Mouse (Mus musculus) midbrain, embryonic 14.5 days (tissue): ENCODE data around the gene Cpm. TPM values are rescaled to one million over a fixed set of nuclear protein-coding genes. Genes with fewer than 3 reads are reported as not detected.

Source experiments
- ATAC-seq: fragments of 200-750 bp; cut with Nextera tagmentation; 2 replicates; pipeline ENCODE4 v1.8.0; 2017; ENCODE audit warnings: moderate number of reproducible peaks, moderate library complexity; ENCODE audit not compliant: low FRiP score, low TSS enrichment
- DNase-seq: peaks from one replicate; pipeline ENCODE4 v3.0.0-alpha.2; 2015
- H3K27ac ChIP-seq: fragments of 300-500 bp; sonication (generic); replicated peaks from 2 replicates; pipeline ENCODE4 v1.5.1; 2014; ENCODE audit warnings: mild to moderate bottlenecking, low read depth, low read length, moderate library complexity
- H3K27me3 ChIP-seq: fragments of 300-500 bp; sonication (generic); 2 replicates; pipeline ENCODE4 v1.6.1; 2014; ENCODE audit warnings: low read length, control low read depth, mixed read lengths; ENCODE audit not compliant: control insufficient read depth, insufficient read depth
- H3K36me3 ChIP-seq: fragments of 300-500 bp; sonication (generic); 2 replicates; pipeline ENCODE4 v1.6.1; 2014; ENCODE audit warnings: low read length, control low read depth; ENCODE audit not compliant: control insufficient read depth, insufficient read depth
- H3K4me1 ChIP-seq: fragments of 300-500 bp; sonication (generic); 2 replicates; pipeline ENCODE4 v1.6.1; 2014; ENCODE audit warnings: mild to moderate bottlenecking, antibody characterized with exemption, low read length, control low read depth; ENCODE audit not compliant: control insufficient read depth, insufficient read depth
- H3K4me2 ChIP-seq: fragments of 300-500 bp; sonication (generic); 2 replicates; pipeline ENCODE4 v1.6.1; 2014; ENCODE audit warnings: mild to moderate bottlenecking, low read length, moderate library complexity
- H3K4me3 ChIP-seq: fragments of 300-500 bp; sonication (generic); replicated peaks from 2 replicates; pipeline ENCODE4 v1.5.1; 2014; ENCODE audit warnings: low read depth, low read length
- H3K9ac ChIP-seq: fragments of 300-500 bp; sonication (generic); replicated peaks from 2 replicates; pipeline ENCODE4 v1.6.1; 2014; ENCODE audit warnings: mild to moderate bottlenecking, low read length, moderate library complexity
- H3K9me3 ChIP-seq: fragments of 300-500 bp; sonication (generic); 2 replicates; pipeline ENCODE4 v1.6.1; 2016; ENCODE audit warnings: low read length, control low read depth, mixed read lengths; ENCODE audit not compliant: control insufficient read depth
- WGBS: fragments of 180-500 bp; shearing (Covaris S2); extraction: QIAGEN DNeasy Blood & Tissue Kit; methylation state at CpG from one replicate; pipeline ENCODE4 v1.1.7; 2014; 5-methylcytosine and 5-hydroxymethylcytosine counted together
- polyA plus RNA-seq: library from polyadenylated mRNA; unstranded; fragments of >200 nt; fragmentation: Nextera tagmentation; extraction: Ambion mirVana; gene quantifications from 2 replicates; pipeline ENCODE4 v1.2.1, GENCODE M21; 2014

The Cpm gene
- polyA plus RNA-seq, 1 experiment from 2014 or later: 5.4 TPM

DNA sequence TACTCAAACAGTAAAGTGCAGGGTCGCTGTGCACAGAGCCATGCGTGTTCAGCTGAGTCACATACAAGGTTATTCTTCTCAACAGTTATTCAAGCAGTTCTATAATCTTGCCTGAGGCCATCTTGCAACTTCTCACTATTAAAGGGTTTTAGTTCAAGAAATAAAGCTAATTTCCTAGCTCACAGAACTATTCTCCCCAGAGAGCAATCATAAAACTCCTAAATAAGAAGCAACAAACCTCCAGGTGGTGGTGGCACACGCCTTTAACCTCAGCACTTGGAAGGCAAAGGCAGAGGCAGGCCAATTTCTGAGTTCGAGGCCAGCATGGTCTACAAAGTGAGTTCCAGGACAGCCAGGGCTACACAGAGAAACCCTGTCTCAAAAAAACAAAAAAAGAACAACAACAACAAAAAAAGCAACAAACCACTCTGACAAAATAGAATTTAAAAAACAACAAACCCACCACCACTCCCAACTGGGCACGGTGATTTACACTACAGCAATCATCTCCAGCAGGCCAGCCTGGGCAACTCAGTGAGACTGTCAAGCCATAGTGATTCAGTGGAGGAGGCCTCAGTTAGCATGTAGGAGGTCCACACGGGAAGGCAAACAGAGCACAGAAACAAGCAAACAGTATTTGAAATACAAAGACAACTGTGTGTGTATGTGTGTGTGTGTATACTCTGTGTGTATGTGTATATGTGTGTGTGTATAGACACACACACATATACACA lies 67.7 kb downstream of the Cpm start:
- H3K36me3 ChIP-seq: peaks cover 91% of the 10 kb centered on the region
- no peaks in the 10 kb centered on the region for H3K4me1 ChIP-seq
- 96% methylated on average over 6 of the region's 6 CpGs for WGBS
- DNase-seq: no peak
- ATAC-seq: no peak
- no peak overlapping the region for H3K27ac ChIP-seq
- H3K27me3 ChIP-seq: no peaks in the 10 kb centered on the region
- no peak overlapping the region for H3K4me3 ChIP-seq
- no peak overlapping the region for H3K9ac ChIP-seq
- no peaks in the 10 kb centered on the region for H3K9me3 ChIP-seq
- no peak overlapping the region for H3K4me2 ChIP-seq

DNA sequence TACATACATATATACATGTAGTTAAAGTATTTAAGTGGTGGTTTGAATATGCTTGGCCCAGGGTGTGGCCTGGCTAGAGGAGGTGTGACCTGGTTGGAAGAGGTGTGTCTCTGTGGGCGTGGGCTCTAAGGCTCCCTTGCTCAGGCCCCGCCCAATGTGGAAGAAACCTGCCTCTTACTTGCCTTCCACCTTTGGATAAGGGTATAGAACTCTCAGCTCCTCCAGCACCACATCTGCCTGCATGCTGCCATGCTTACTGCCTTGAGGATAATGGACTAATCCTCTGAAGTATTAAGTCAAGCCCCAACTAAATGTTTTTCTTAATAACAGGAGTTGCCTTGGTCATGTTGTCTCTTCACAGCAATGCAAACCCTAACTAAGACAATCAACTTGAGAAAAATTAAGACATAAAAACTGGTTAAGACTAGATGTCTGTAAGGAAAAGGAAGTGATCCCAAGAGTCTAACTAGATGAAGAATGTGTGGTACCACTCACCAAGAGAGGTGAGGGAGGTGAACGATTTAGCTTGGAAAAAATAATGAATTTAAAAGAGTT lies 68.3 kb downstream of the Cpm start:
- Histone ChIP-seq H3K4me2 (no peak overlapping the region), H3K9me3 (no peaks in the 10 kb centered on the region), H3K27me3 (no peaks in the 10 kb centered on the region), H3K9ac (no peak overlapping the region), H3K4me1 (no peaks in the 10 kb centered on the region), H3K27ac (no peak overlapping the region), H3K36me3 (peaks cover 90% of the 10 kb centered on the region), H3K4me3 (no peak overlapping the region)
- WGBS: 92% methylated on average over 3 of the region's 3 CpGs
- DNase-seq (no peak), ATAC-seq (no peak)

DNA sequence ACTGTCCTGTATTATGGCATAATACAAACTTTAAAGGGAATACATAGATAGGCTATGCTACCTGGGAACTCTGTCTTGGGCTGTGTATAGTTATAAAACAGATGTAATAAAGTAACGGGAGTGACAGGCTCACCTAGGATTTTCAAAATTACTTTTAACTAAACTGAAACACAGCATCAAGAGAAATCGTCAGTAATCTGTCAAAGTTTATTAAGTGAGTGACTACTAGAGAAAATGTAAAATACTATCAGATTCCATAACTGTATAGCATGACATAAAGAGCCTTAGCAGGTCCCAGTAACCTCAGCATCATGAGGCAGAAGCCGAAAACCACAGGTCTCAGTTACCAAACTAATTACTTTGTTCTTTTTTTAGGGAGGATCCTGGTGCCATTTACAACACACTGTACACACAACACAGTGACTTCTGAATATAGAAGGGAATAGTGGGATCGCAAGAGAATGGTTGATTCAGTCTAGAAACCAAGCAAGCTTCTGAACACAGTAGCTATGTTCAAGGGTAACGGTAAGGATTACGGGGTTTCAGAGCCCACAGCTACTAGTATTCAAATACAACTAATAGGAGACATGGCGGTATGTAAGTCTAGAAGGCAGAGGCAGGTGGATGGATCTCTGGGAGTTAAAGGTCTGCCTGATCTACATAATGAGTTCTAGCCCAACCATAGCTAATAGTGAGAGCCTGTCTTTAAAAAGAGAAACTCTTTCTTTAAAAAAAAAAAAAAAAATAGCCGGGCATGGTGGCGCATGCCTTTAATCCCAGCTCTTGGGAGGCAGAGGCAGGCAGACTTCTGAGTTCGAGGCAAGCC lies 69.2 kb downstream of the Cpm start:
- DNase-seq: no peak
- Histone ChIP-seq H3K4me3 (no peak overlapping the region), H3K4me1 (no peaks in the 10 kb centered on the region), H3K4me2 (no peak overlapping the region), H3K36me3 (peaks cover 93% of the 10 kb centered on the region), H3K27ac (no peak overlapping the region), H3K27me3 (no peaks in the 10 kb centered on the region), H3K9me3 (no peaks in the 10 kb centered on the region), H3K9ac (no peak overlapping the region)
- 96% methylated on average over 10 of the region's 10 CpGs for WGBS
- no peak for ATAC-seq

DNA sequence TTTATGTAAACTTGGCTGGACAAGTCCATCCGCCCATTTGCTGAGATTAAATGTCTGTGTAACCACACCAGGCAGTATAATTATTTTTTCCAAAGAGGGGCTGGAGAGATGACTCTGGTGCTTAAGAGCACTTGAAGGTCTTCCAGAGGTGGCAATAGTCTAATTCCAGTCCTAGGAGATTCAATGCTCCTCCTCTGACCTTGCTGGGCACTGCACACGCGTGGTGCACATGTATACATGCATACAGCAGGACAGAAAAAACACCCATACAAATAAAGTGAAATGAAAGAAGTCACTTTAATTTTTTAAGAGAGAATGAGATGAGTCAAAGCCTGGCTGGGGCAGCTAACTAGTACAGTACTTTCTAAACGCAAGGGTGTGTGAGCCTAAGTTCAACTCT lies 70.6 kb downstream of the Cpm start:
- no peak for DNase-seq
- WGBS: 99% methylated on average over 4 of the region's 4 CpGs
- H3K36me3 ChIP-seq: peaks cover 96% of the 10 kb centered on the region
- H3K9me3 ChIP-seq: no peaks in the 10 kb centered on the region
- H3K4me2 ChIP-seq: no peak overlapping the region
- H3K27ac ChIP-seq: no peak overlapping the region
- no peaks in the 10 kb centered on the region for H3K27me3 ChIP-seq
- H3K9ac ChIP-seq: no peak overlapping the region
- H3K4me3 ChIP-seq: no peak overlapping the region
- no peaks in the 10 kb centered on the region for H3K4me1 ChIP-seq
- no peak for ATAC-seq

DNA sequence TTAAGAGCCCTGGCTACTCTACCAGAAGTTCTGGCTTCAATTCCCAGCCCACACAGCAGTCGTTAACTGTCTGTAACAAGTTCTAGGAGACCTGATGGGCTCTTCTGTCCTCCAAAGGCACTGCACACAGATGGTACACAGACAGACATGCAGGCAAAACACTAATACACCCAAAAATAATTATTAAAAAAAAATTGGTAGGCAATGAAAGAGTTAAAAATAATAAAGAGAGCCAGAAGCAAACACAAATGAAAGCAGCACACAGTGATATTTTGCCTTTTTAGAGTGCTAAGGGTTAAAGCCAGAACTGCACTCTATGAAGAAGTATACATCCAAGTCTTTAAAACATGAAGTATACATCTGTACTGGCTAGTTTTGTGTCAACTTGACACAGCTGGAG lies 71.2 kb downstream of the Cpm start:
- no peak overlapping the region for H3K27ac ChIP-seq
- H3K9ac ChIP-seq: no peak overlapping the region

DNA sequence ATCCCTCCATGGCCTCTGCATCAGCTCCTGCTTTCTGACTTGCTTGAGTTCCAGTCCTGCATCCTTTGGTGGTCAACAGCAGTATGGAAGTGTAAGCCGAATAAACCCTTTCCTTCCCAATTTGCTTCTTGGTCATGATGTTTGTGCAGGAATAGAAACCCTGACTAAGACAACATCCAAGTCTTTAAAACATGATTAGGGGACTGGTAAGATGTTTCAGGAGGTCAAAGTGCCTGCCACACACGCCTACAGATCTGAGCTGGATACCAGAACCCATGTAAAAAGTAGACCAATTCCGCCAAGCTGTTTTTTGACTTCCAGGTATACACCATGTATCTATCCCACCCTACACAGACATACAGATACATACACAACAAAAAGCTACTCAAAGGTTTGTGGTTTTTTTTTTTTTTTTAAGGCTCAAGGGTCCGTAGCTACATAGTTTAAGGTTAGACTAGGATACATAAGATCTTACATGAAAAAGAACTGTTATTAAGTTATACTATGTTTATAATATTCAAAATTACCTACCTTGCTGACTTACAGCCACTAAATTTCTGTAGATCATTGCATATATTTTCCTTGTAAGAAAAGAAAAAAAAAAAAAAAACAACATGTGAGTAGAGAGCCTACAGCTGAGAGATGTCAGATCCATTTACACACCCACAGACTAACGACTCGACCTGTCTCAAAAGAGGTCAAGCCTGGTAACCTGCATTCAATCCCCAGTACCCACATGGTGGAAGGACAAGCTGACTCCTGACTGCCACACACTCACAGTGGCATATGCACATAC lies 71.9 kb downstream of the Cpm start:
- ATAC-seq: no peak
- no peaks in the 10 kb centered on the region for H3K4me1 ChIP-seq
- no peak overlapping the region for H3K4me3 ChIP-seq
- DNase-seq: no peak
- 92% methylated on average over 6 of the region's 6 CpGs for WGBS
- peaks cover 90% of the 10 kb centered on the region for H3K36me3 ChIP-seq
- no peak overlapping the region for H3K27ac ChIP-seq
- no peak overlapping the region for H3K4me2 ChIP-seq
- no peak overlapping the region for H3K9ac ChIP-seq
- H3K9me3 ChIP-seq: no peaks in the 10 kb centered on the region
- H3K27me3 ChIP-seq: no peaks in the 10 kb centered on the region

More for the DNA sequence above, 71.2 kb downstream of the Cpm start:
- H3K27me3 ChIP-seq: no peaks in the 10 kb centered on the region
- WGBS: 94% methylated on average over 1 of the region's 1 CpGs
- no peak overlapping the region for H3K4me3 ChIP-seq
- no peaks in the 10 kb centered on the region for H3K4me1 ChIP-seq
- H3K36me3 ChIP-seq: peaks cover 96% of the 10 kb centered on the region
- no peak overlapping the region for H3K4me2 ChIP-seq
- no peaks in the 10 kb centered on the region for H3K9me3 ChIP-seq
- DNase-seq (no peak), ATAC-seq (no peak)

DNA sequence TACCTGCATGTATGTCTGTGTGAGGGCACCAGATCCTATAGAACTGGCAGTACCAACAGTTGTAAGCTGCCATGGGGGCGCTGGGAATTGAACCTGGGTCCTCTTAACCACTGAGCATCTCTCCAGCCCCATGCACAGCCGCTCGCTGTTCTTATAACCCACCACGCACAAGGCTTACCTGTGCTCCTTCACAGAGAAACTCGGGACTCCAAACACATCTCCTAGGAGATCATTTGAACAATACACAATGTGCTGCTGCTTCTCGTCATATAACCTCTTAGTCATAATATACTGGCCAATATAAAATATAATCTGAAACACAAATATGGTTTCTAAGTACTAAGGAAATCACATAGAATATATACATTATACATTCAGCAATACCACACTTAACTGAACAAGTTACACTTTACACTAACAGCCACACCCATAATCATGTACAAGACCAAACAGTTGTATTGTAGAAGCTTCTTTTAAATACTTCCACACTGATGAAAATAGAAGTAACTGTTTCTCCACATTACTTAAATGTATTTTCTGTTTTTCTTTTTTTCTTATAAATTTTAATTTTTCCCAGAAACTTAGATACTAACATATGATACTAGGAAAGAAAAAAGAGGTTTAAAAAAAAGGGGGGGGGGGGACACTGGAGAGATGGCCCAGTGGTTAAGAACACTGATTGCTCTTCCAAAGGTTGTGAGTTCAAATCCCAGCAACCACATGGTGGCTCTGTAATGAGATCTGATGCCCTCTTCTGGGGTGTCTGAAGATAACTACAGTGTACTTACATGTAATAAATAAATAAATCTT lies 72.9 kb downstream of the Cpm start:
- Histone ChIP-seq H3K9me3 (no peaks in the 10 kb centered on the region), H3K4me2 (no peak overlapping the region), H3K4me1 (no peaks in the 10 kb centered on the region; the same call in 1 of the 2 replicates), H3K9ac (no peak overlapping the region), H3K27ac (no peak overlapping the region), H3K27me3 (no peaks in the 10 kb centered on the region), H3K4me3 (no peak overlapping the region), H3K36me3 (peaks cover 88% of the 10 kb centered on the region)
- 98% methylated on average over 6 of the region's 6 CpGs for WGBS
- DNase-seq (no peak), ATAC-seq (no peak)

DNA sequence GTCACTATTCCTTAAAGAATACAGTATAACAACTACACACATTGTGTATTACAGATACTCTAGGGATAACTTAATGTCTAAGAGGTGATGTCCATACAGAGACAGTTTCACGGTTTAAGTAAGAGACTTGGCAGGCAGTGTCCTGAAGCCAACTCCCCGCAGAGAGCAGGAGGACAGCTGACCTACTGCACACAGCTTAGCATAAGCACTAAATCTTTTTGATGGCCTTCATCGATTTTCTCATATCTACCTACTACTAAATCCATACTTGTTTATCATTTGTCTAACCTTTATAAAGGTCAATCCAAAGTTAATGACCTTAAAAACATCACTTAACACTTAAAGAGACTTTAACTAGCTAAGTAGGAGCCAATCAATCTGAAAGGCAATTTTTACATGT lies 74.2 kb downstream of the Cpm start:
- no peak overlapping the region for H3K9ac ChIP-seq
- ATAC-seq (no peak), DNase-seq (no peak)
- H3K36me3 ChIP-seq: peaks cover 78% of the 10 kb centered on the region
- 94% methylated on average over 3 of the region's 3 CpGs for WGBS
- H3K9me3 ChIP-seq: no peaks in the 10 kb centered on the region
- H3K4me2 ChIP-seq: no peak overlapping the region
- no peak overlapping the region for H3K4me3 ChIP-seq
- H3K27ac ChIP-seq: no peak overlapping the region
- no peaks in the 10 kb centered on the region; the same call in 1 of the 2 replicates for H3K4me1 ChIP-seq
- no peaks in the 10 kb centered on the region for H3K27me3 ChIP-seq
